Comparison of ENCODE assay signal across 8 mouse cellular contexts in the genomic region with DNA sequence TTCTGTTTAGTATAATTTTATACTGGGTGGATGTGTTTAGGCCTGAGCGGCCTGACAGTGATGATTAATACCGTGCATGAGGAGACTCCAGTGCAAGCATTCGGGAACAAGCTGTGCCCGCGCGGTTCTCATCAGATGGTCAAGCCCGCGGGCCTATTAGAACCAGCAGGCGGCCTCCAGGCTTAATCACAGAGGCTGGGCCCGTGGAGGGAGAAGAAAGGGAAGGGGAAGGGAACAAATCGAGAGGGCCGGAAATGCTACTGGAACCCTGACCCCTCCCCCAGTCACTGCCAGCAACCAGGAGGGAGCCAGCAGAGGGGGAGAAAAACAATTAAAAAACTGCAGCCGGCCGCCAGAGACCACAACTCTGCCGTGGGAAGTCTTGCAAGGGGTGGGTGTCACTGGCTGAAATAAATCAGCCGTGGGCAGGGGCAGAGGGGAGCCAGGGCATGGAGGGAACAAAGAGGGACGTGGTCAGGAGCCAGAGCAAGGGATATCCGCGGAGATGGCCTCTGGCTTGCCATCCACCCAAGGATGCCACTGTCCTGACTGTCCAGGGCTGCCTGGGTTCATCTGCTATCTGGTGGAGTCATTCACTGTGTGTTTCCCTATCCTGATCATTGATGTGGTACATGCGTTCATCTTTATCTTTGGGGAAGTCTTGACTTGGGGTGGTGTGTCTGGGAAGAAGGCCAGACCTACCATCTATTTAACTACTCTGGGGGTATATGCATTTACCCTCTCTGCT. TPM values are rescaled to one million over a fixed set of nuclear protein-coding genes. Genes with fewer than 3 reads are reported as not detected.
A peak's percentile ranks its signal among the peaks of the same experiment; 100 is the strongest.
DNase-seq lines count a peak whose midpoint lies in the region; ATAC-seq and TF ChIP-seq lines count a peak whose summit lies in the region.

No protein-coding gene starts in this region.

- intact Hi-C loops in heart, adult 2 months (cut with DNase I), result no loop called here

- TF ChIP-seq EP300 in heart, adult 2 months (IDR thresholded peaks at IDR 0.05; ENCODE audit: insufficient read depth, low read depth, low read length), result no peak

- no peak for DNase-seq in heart, adult 2 months
- peak; percentile 79 for DNase-seq in ZHBTc4 (ENCODE audit: low read depth, low spot score)
- DNase-seq in layer of hippocampus, adult 9-11 months, result peak; percentile 41
- DNase-seq in thymus, postnatal 36 days, result no peak
- DNase-seq in cerebellum, adult 8-10 months, result no peak

- no peak for TF ChIP-seq CTCF in heart, adult 2 months (IDR thresholded peaks at IDR 0.05)

- H3K4me3 ChIP-seq in heart, embryonic 14.5 days (ENCODE audit: control insufficient read depth in 1 of 2, insufficient read depth in 1 of 2, low read depth in 1 of 2, low read length in 2 of 2), result no peak overlapping the region
- H3K4me3 ChIP-seq in heart, adult 2 months, result no peak overlapping the region
- no peak overlapping the region for H3K4me3 ChIP-seq in forebrain, embryonic 16.5 days (replicated peaks; ENCODE audit: low read length)
- no peak overlapping the region for H3K4me3 ChIP-seq in neural tube, embryonic 14.5 days (ENCODE audit: low read depth, low read length)

- no peak for ATAC-seq in heart, embryonic 14.5 days (ENCODE audit: insufficient number of reproducible peaks, insufficient read depth, low FRiP score, low read depth)
- peak; percentile 58 for ATAC-seq in forebrain, embryonic 16.5 days
- ATAC-seq in neural tube, embryonic 14.5 days (ENCODE audit: low read depth), result peak; percentile 49; the same call in 1 of the 2 replicates

- WGBS in heart, embryonic 14.5 days, result 30% methylated on average over 20 of the region's 20 CpGs
- WGBS in heart, adult 2 months, result 46% methylated on average over 20 of the region's 20 CpGs
- 6% methylated on average over 20 of the region's 20 CpGs for WGBS in forebrain, embryonic 16.5 days
- WGBS in neural tube, embryonic 14.5 days, result 6% methylated on average over 20 of the region's 20 CpGs

- H3K27ac ChIP-seq in heart, embryonic 14.5 days (replicated peaks in 1 of 2; ENCODE audit: control insufficient read depth in 1 of 2, insufficient read depth in 1 of 2, low read depth in 2 of 2, low read length in 2 of 2), result 0 out of 4 replicates have a peak overlapping the region, but pooled peaks of 1 of the 2 experiments have one; percentile 89
- H3K27ac ChIP-seq in heart, adult 2 months, result no peak overlapping the region
- H3K27ac ChIP-seq in forebrain, embryonic 16.5 days (ENCODE audit: low read length), result peak overlapping the region; percentile 49
- H3K27ac ChIP-seq in neural tube, embryonic 14.5 days (ENCODE audit: low read depth, low read length), result no peak overlapping the region

- H3K4me1 ChIP-seq in heart, embryonic 14.5 days (ENCODE audit: control insufficient read depth in 2 of 2, insufficient read depth in 2 of 2, low read length in 2 of 2), result peaks cover 50 to 77% of the 10 kb centered on the region in 2 experiments
- 0 out of 2 replicates have a peak, but pooled peaks cover 1% of the 10 kb centered on the region for H3K4me1 ChIP-seq in heart, adult 2 months (ENCODE audit: control insufficient read depth, insufficient read depth, low read length)
- H3K4me1 ChIP-seq in forebrain, embryonic 16.5 days (replicated peaks; ENCODE audit: control insufficient read depth, insufficient read depth, low read length), result peaks cover 41% of the 10 kb centered on the region
- peaks cover 22% of the 10 kb centered on the region for H3K4me1 ChIP-seq in neural tube, embryonic 14.5 days (ENCODE audit: control insufficient read depth, insufficient read depth, low read length)

- no peaks in the 10 kb centered on the region for H3K9me3 ChIP-seq in heart, embryonic 14.5 days (ENCODE audit: control insufficient read depth, low read length)
- H3K9me3 ChIP-seq in forebrain, embryonic 16.5 days (ENCODE audit: control insufficient read depth, low read length), result no peaks in the 10 kb centered on the region
- no peaks in the 10 kb centered on the region for H3K9me3 ChIP-seq in neural tube, embryonic 14.5 days (ENCODE audit: control insufficient read depth, low read length)

- no peaks in the 10 kb centered on the region for H3K36me3 ChIP-seq in heart, embryonic 14.5 days (ENCODE audit: control insufficient read depth, insufficient read depth, low read length)
- no peaks in the 10 kb centered on the region for H3K36me3 ChIP-seq in heart, adult 2 months (ENCODE audit: control insufficient read depth, insufficient read depth, low read length)
- H3K36me3 ChIP-seq in forebrain, embryonic 16.5 days (ENCODE audit: control insufficient read depth, insufficient read depth), result no peaks in the 10 kb centered on the region
- H3K36me3 ChIP-seq in neural tube, embryonic 14.5 days (ENCODE audit: control insufficient read depth, insufficient read depth, low read length), result no peaks in the 10 kb centered on the region

- H3K27me3 ChIP-seq in heart, embryonic 14.5 days (ENCODE audit: control insufficient read depth, insufficient read depth, low read length), result peaks cover 10% of the 10 kb centered on the region; the same call in 1 of the 2 replicates
- H3K27me3 ChIP-seq in heart, adult 2 months (ENCODE audit: control insufficient read depth, insufficient read depth, low read length), result no peaks in the 10 kb centered on the region
- H3K27me3 ChIP-seq in forebrain, embryonic 16.5 days (replicated peaks; ENCODE audit: control insufficient read depth, insufficient read depth, low read length), result no peaks in the 10 kb centered on the region
- H3K27me3 ChIP-seq in neural tube, embryonic 14.5 days (ENCODE audit: control insufficient read depth, insufficient read depth, low read length), result no peaks in the 10 kb centered on the region

- TF ChIP-seq POLR2A in heart, adult 2 months (IDR thresholded peaks at IDR 0.05; ENCODE audit: insufficient read depth, low read depth, low read length), result no peak

- no peaks in the 10 kb centered on the region for H3K79me2 ChIP-seq in heart, adult 2 months (replicated peaks; ENCODE audit: control insufficient read depth, insufficient read depth, low read length)

- no peak overlapping the region for H3K4me2 ChIP-seq in heart, embryonic 14.5 days (ENCODE audit: low read length)
- H3K4me2 ChIP-seq in forebrain, embryonic 16.5 days (ENCODE audit: low read length), result no peak overlapping the region
- H3K4me2 ChIP-seq in neural tube, embryonic 14.5 days (ENCODE audit: low read depth, low read length), result no peak overlapping the region

- H3K9ac ChIP-seq in heart, embryonic 14.5 days (ENCODE audit: low read length), result peak overlapping the region; percentile 61
- no peak overlapping the region for H3K9ac ChIP-seq in heart, adult 2 months (ENCODE audit: low read depth, low read length)
- H3K9ac ChIP-seq in forebrain, embryonic 16.5 days (replicated peaks; ENCODE audit: low read depth, low read length), result peak overlapping the region; percentile 43
- no peak overlapping the region; the same call in 1 of the 2 replicates for H3K9ac ChIP-seq in neural tube, embryonic 14.5 days (replicated peaks; ENCODE audit: low read depth, low read length)

RNA-seq across cellular contexts. Expression of a gene that starts 54.6 kb away (rescaled TPM):
- polyA plus RNA-seq in heart, embryonic 14.5 days (2014; fragmentation: Nextera tagmentation; extraction: Ambion mirVana), result not detected in 2 replicates
- total RNA-seq in heart, adult 2 months (2021), result not detected
- polyA plus RNA-seq in heart, adult 2 months (2012; rRNA removed), result not detected in 2 replicates
- polyA plus RNA-seq in forebrain, embryonic 16.5 days (2015; fragmentation: Nextera tagmentation; extraction: Ambion mirVana), result not detected in 2 replicates
- polyA plus RNA-seq in neural tube, embryonic 14.5 days (2014; fragmentation: Nextera tagmentation; extraction: Ambion mirVana), result not detected in 2 replicates

Comparison
In these comparisons a context has a peak if more than half of its experiments do, and no peak if none do; other contexts are left out.
1. H3K9ac ChIP-seq: peak in heart, embryonic 14.5 days (single experiment) and forebrain, embryonic 16.5 days (single experiment); none in heart, adult 2 months (single experiment) and neural tube, embryonic 14.5 days (single experiment).
2. DNase-seq: peak in ZHBTc4 (single experiment) and layer of hippocampus, adult 9-11 months (single experiment); none in heart, adult 2 months (0 of 2), thymus, postnatal 36 days (0 of 2) and cerebellum, adult 8-10 months (single experiment).